Mouse (Mus musculus) activated CD4-positive, CD25-positive, alpha-beta regulatory T cell, adult 4 months (primary cell): ENCODE measurements around the gene Rnf214. TPM values are rescaled to one million over a fixed set of nuclear protein-coding genes. Genes with fewer than 3 reads are reported as not detected.

Experiments used
- ATAC-seq: one replicate; pipeline ENCODE4 v1.8.0; 2017
- polyA plus RNA-seq, 2 experiments: library from polyadenylated mRNA; unstranded; fragments of 100-300 nt; shearing (Covaris generic); gene quantifications; one replicate each; pipeline ENCODE4 v1.2.1; 2017

The Rnf214 gene
- polyA plus RNA-seq, 2 experiments from 2014 or later, result 26.5 to 29.6 TPM

DNA sequence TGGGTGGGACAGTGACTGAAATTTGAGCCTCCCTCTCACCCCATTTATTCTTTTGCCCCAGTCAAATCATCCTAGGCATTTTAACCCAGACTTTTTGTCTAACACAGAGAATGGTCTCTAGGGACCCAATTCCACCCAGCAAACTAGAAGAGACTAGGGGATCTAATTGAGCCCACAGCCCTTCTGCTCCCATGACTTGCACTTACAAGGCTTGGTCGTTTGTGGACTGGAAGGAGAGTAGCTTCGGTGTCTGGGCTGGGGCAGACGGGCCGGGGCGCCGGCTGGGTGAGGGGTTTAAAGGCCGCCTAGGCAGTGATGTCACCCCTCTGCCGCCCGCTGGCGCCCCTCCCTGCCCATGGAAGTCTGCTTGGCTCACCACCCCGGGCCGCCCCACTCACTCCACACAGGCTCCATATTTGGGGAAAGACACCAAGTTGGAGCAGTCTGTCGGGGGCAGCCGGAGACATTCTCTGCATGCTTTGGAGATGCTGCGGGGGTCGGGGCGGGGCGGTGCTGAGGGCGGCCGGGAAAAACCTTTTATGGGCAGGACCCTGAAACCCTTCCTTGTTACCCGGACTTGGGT, 29.0 kb upstream of the Rnf214 start, which contains the start of gene Tagln:
Tagln (minus strand) TSS at position 431 of the 583 bp plus-strand sequence.
- ATAC-seq, result no peak

DNA sequence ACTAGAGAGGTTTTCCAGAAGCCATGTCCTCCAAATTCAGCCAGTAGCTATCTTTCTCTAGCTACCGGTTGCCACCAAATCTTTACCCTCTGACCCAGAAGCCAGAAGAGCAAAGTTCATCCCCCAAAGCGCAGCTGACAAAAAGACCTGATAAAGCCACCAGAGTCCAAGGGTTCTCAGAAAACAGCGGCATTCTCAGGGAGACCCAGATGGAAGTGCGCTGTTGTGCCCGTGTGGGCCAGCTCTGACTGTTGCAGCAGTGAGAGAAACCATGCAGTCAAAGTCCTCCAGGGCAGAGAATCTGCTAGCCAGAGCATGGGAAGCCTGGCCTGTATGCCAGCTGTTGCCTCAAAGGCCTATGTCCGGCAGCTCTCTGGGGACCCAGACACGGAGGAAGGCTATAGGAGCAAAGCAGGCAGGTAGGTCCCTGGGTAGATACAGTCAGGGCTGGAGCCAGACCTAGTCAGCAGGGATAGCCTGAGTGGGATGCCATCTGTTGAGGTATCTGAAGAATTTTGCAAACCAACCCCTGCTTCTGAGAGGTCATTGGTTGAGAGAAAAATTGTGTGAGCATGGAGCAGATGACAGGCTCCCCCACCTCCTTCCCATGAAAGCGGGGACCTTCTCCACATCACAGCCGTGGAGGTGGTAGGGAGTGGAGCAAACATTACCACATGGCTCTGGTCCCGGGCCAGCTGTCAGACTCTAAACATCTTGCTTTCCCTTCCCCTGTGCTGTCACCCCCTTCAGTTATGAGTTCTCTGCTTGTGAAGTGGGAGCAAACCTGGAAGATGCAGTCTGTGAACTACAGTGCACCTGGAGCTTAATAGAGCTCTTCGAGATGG, 26.1 kb upstream of the Rnf214 start:
- no peak for ATAC-seq

DNA sequence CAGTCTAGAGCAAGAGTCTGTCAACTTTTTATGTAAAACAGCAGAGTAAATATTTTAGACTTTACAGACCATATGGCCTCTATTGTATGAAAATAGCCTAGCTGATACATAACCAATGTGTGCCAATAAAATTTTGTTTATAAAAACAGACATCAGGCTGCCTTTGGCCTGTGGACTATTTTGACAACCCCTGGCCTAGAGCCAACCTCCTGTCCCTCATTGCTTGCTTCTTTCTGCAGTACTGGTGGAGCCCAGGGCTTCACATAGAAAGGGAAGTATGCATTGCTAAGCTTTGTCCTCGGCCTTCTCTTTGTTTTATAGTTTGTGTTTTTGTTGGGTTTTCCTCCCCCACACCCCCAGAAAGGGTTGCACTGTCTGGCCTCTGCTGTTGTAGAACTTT, 25.2 kb upstream of the Rnf214 start:
- no peak for ATAC-seq

DNA sequence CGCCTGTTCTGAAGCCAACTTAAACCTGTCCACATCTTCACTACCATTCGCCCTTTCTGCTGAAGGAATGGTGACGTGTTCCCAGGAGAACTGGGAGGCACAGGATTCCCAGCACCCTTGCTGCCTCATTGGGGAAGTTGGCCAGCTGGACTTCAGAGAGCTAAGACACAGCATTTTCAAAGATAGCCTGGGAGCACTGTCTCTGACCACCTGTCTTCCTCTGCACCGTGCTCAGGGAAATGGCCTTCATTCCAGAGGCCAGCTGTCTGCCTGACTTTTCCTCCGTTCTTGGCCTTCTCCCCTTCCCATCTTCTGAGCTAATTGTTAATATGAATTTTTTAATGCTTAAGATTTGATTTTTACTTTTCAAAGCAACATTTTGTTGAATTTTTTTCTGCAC, 22.6 kb upstream of the Rnf214 start:
- no peak for ATAC-seq

DNA sequence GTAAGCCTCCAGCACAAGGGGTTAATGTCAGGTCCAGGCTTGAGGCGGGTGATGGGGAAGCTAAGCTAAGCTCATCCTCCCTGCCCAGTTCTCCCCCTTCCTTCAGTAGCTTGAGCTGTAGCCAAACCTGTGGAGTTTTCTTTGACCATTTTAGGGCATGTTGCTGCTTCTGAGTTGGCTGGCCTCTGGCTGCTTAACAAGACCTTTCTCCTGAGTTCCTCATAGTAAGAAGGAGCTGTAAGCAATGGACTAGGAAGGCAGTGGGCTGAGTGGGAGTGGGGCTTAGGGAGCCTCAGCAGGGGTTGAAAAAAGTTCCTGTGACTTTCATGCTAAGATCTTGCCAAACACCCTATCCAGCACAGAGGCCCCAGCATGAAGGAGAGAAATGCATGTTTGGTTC, 13.2 kb upstream of the Rnf214 start:
- ATAC-seq, result no peak

DNA sequence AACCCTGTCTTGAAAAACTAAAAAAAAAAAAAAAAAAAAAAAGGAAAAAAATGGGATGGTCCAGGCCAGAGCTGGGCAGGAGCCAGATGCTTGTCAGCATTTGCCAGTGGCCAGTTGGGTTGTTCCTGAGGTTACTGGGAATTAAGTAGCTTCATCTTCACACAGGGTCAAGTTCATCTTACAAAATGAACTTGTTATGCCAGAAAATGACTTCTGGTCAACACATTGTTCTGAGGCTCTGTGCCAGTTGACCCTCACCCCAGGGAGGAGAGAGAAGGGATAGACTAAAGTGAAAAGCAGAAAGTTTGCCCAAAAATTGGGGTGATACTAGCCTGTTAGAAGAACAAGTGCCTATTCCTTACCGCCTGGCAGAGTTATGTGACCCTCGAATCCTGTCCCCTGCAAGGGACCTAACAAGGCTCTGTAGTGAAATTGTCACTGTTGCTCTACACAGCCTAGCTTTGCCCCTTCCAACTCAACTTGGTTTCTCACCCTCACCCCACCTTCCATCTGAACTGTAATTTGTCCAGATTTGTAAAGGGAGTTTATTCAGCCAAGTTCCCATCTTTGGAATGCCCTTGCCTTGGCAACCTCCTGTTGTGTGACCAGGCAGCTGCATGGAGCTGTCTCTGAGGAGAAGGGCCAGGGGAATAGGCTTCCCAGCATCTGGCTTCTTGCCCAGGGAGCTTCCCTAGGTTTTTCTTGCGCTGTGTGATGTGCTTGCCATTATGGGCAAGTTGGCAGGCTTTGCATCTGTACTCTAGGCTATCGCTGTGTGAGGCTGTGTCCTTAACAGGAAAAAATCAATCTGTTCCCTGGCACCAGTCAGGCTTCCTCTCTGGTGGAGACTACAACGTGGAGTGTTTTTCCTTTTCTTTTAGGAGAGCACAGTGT, 10.6 kb upstream of the Rnf214 start:
- ATAC-seq, result no peak

DNA sequence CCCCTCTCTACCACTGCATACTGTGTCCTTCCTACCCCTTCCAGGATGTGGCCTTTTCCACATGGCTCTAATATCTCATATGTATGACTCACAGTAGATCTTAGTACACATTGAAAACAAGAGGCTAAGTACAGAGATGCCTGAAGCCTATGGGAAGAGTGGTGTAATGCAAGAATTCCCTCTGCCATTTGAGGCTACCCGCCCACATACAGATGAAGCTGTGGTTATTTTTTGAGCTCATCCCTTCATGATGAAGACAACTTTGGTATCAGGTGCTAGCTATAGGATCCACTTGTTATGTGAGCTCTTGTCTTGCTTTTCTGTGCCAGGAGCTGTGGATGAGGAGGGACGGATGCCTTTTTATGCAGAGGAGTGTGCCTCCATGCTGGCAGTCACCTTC, 8.9 kb upstream of the Rnf214 start:
- ATAC-seq, result no peak

DNA sequence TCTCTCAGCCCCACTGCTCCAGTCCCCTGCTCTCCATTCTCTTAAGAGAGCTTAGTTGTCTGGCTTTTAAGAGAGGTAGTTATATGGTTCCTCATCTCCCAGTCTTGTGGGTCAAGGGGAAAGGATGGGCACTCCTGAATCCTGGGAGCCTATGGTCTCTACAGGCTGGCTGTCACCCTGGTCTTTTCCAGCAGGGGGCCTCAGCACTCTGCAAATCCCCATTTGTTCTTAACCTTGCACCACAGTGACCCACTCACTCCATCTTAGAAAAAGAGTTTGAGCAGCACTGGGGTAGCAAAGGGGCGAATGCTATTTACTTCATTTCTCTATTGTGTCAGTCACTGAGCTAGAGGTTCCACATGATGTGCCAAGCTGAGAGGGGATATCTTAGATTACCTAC, 5.0 kb upstream of the Rnf214 start:
- peak; percentile 34 for ATAC-seq

DNA sequence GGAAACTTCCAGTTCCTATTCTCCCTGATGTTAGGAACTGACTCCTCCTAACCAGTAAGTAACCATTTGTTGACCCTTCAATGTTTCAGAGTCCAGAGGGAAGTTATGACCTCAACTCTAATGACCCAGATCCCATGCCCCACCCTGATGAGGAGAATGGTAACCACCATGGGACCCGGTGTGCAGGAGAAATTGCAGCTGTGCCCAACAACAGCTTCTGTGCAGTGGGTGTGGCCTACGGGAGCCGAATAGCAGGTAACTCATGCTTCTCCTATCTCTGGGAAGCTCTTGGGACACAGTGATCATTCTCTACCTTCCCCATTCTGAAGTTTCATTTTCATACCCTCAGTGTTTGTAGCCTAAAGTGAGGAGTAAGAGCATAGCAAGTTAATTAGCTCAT, 4.3 kb upstream of the Rnf214 start:
- no peak for ATAC-seq

DNA sequence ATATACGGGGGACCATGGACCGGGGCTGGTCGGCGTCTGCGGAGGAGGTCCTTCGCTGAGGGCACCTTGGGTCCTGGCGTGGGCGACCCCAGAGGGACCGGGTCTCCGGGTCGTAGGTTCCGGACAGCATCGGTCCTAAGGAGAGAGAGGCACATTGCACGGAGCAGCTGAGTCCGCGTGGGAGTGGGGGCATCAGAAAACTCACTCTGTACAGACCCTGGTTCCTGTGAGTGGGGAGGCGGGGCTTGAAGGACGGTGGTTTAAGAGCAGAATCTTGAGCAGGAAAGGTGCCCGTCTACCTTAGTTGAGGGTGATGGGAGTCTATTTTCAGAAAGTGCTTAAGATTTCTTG, 342 bp upstream of the Rnf214 start:
- no peak for ATAC-seq

DNA sequence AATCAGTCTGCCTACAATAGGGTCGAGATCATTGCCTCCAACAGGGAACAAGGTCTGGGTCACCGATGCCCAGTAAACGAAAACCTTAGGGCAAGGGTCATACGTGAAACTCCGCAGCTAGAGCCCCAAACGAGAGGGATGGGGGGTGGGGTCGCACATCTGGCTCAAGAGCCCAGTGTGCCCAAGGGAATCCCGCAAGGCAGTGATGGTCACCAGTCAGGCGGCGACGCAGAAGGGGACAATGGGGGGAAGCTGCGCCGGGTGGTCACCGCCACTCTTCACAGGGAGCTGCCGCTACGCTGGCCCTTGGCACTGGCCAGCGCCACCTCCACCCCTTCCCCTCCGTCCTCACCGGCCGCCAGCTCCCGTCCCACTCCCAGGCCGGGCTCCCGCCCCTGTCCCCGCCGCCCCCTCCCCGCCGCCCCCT, 887 bp downstream of the Rnf214 start:
- no peak for ATAC-seq

DNA sequence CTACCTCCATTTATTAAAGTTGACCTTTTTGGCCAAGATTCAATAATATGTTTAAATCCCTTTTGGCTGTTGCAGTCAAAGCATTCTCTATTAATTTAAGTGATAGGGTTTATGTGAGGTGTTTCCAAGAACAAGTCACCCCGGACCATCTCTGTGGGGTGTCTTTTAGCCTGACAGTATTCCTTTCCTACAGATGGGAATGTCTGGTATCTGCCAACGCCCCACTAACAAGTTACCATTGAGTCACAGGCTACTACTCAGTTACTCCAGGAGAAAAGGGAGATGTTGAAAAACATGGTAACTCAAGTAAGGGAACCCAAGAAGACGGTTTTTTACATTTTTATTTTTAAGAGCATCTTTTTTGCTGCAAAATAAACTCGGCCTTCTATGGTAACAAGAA, 1.5 kb downstream of the Rnf214 start:
- ATAC-seq, result no peak

DNA sequence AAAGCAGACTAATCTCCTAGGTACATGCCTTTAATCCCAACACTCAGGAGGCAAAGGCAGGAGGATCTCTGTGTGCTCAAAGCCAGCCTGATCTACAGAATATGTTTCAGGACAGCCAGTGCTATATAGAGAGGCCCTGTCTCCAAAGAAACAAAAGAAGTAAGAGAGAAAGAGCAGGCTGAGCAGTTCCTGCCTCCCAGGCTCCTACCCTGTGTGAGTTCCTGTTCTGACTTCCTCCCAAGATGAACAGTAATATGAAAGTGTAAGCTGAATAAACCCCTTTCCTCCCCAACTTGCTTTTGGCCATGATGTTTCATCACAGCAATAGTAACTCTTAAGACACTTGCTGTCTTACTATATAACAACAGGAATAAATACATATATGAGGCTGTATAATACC, 13.0 kb downstream of the Rnf214 start:
- ATAC-seq, result no peak

DNA sequence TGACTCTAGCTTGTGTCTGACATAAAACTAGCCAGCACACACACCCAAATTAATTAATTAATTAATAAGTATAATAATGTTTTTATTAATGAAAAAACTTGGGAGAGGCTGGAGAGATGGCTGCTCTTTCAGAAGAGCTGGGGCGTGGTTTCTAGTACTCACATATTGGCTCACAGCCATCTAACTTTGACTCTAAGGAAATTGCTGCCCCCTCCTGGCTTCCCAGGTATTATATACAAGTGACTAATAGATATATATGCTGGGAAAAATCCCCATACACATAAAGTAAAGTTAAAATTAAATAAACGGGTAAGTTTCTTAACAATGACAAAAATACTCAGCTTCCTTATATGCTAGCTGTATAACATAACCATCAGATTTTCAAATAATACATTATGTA, 28.8 kb downstream of the Rnf214 start:
- ATAC-seq, result no peak

DNA sequence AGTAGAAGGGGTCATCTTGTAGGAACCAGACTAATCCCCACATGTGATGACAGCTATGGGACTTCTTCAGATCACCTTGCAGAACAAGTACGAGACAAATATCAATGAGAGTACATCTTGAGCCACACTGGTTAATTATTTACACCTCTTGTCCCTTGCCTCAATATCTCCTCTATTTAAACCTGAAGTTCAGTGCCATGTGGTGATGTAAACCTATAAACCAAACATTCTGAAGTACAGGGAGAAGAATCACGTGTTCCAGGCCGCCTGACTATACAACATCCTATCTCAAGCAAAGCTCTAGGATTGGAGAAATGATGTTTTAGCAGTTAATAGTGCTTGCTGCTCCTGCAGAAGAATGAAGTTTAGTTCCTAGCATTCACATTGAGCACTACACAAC, 36.4 kb downstream of the Rnf214 start:
- no peak for ATAC-seq

DNA sequence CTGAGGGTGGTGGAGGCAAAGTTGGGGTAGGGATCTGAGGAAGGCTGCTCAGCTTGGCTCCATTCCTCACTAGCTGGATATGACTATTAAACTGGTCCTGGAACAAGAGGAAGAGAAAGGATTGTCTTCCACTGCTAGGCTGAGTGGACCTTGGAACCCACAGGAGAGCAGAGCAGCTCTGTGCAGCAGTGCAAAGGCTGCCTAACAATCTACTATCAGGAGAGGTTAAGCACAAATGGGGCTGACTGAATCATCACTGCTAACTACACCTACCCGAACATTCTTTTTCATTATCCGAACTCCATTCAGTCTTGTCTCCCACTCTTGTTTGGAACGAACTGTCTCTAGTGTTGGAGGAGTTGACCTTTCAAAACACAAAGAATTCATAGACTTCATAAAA, 37.5 kb downstream of the Rnf214 start:
- ATAC-seq, result no peak

DNA sequence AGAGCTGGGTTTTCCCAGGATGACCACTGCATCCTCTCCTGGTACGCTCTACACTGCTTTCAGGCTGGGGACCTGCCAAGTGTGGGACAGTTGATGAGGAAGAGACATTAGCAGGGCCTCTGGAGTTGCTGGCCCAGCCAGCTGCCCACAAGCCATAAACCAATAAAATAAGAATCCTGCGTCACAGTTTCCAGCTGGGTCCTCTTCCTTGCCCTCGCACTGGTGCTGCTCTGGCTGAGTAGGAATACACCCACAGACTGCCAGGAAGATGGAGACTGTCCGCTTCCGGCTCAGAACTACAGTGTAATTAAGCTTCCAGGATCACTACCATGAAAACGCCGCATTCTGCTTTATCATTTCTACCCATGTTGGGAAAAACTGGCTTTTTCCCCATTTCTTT, 44.9 kb downstream of the Rnf214 start:
- no peak for ATAC-seq

DNA sequence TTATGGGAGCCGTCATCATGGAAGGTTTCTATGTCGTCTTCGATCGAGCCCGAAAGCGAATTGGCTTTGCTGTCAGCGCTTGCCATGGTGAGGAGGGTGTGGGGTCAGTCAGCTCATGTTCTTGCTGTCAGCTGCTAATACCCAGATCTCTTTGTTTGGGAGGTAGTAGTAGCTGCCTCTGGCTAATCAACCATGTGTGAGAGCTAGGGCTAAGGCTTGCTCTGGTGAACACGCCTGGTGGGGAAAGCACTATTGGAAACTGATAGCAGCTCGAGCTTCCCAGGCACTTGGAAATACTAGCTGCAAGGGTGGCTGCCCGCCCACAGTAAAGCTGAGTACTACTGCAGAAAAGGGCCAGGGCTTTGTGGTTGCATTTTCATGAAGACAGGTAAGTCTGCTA, 47.3 kb downstream of the Rnf214 start:
- no peak for ATAC-seq

DNA sequence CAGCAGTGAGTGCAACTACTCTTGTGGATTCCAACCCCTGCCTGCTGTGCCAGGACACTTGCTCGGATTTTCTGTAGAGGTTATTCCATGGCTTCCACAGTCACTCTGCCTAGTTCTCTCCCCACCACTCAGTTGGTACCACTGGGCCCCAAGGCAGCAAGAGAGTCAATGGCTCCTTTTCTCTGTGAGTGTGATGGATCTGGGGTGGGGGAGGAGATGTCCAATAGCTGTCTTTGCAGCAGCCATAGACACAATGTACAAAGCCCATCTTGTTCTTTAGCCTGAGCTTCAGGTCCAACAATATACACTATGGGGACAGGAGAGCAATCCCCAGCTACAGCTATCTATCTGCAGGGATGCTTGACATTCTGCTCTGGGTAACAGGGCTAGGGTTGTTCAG, 52.6 kb downstream of the Rnf214 start:
- ATAC-seq, result no peak

DNA sequence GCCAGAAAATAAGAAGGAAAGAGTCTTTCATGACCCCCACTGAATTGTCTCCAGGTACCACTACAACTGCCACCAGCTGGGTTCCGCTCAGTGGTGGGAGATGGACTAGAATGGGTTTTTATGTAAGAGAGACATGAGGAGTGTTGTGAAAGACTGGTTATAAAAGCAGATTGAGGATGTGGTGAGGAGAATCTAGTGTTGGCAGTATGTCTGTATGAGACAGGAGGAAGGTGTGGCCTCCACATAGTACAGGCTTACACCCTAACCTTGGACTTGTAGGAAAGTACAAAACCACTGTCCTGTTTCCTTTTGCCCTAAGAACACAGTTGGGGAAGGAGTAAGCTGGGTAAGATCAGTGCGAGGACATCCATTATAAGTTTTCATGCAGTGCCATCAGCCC, 53.0 kb downstream of the Rnf214 start:
- no peak for ATAC-seq

DNA sequence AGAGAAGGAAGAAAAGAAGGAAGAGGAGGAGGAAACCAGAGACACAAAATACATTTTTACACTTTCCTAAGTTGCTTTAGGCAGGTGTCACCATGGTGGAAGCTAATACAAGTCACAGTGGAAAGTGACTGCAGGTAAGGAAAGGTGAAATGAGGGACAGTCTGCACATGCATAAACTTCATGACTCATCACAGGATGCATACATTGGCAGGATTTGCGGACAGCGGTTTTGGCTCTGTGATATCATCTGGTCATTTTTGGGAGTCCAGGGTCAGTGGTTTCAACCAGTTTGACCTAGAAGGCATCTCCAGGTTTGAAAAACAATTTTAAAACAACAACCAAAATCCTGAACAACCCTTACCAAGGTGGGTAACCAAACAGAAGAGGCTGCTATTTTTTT, 54.9 kb downstream of the Rnf214 start:
- no peak for ATAC-seq

DNA sequence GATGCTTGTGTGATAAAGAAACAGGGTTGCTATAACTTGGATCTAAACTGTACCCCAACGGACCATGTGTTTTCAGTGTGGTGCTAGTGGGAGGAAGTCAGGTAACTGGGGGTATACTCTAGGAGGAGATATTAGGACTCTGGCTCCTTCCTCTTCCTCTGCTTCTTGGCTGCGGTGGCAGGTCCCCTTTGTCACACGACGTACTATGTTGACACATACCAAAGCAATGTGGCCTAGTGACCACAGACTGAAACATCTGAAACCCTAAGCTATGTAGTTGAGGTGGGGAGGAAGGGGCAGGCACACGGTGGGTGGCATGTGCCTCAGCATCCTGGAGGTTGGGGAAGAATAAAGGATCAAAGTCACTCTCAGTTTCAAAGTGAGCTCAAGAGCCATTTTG, 55.4 kb downstream of the Rnf214 start:
- ATAC-seq, result no peak

DNA sequence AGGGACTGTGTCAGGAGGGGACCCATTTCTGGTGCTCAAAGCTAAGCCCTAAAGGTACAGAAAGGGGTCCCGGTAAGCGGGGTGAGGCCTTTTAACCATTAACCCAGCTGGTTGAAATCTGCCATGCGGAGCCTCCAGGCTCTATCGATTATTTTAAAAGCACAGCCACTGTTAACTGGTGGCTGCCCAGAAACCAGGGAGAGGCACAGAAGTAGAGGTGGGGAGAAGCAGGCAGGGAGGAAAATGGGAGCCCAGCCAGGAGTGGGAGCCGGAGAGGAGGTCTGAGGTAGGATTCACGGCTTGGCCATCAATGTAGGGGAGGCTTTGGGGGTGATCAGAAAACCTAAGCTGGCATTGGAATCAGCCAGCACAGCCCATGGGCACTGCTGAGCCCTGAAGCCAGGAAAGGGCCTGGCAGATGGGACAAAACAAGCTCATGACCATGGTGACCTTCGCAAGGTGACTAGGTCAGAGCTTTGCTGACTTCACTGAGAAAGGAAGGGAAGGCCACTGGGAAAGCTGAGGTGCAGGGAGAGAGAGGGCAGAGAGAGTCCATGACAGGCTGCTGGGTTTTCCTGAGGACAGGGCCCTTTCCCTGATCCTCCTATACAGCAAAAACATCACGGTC, 56.1 kb downstream of the Rnf214 start:
- ATAC-seq, result no peak
